Mouse (Mus musculus) limb, embryonic 10.5 days (tissue): ENCODE results near the gene Dse. TPM values are rescaled to one million over a fixed set of nuclear protein-coding genes. Genes with fewer than 3 reads are reported as not detected.

Experiments
- DNase-seq: peaks from one replicate; pipeline ENCODE4 v3.0.0-alpha.2; 2017; ENCODE audit warnings: low spot score
- H3K27ac ChIP-seq: fragments of 300-500 bp; sonication (generic); 2 replicates; pipeline ENCODE4 v1.5.1; 2016; ENCODE audit warnings: mild to moderate bottlenecking
- H3K27me3 ChIP-seq: fragments of 300-500 bp; sonication (generic); 2 replicates; pipeline ENCODE4 v1.6.1; 2016; ENCODE audit warnings: low read depth, mild to moderate bottlenecking; ENCODE audit not compliant: poor library complexity, severe bottlenecking
- H3K36me3 ChIP-seq: fragments of 300-500 bp; sonication (generic); 2 replicates; pipeline ENCODE4 v1.6.1; 2016; ENCODE audit warnings: mild to moderate bottlenecking, moderate library complexity
- H3K4me1 ChIP-seq: fragments of 300-500 bp; sonication (generic); 2 replicates; pipeline ENCODE4 v1.6.1; 2016
- H3K4me3 ChIP-seq: fragments of 300-500 bp; sonication (generic); 2 replicates; pipeline ENCODE4 v1.5.1; 2016; ENCODE audit warnings: mild to moderate bottlenecking, moderate library complexity
- H3K9me3 ChIP-seq: fragments of 300-500 bp; sonication (generic); replicated peaks from 2 replicates; pipeline ENCODE4 v1.6.1; 2016; ENCODE audit warnings: mild to moderate bottlenecking
- WGBS: fragments of 180-500 bp; shearing (Covaris S2); methylation state at CpG from one replicate; pipeline ENCODE4 v1.1.7; 2016; 5-methylcytosine and 5-hydroxymethylcytosine counted together
- polyA plus RNA-seq: library from polyadenylated mRNA; unstranded; fragments of >200 nt; fragmentation: Nextera tagmentation; extraction: Ambion mirVana; gene quantifications from 2 replicates; pipeline ENCODE4 v1.2.1, GENCODE M21; 2016

The Dse gene
- polyA plus RNA-seq, 1 experiment from 2014 or later = 35.2 TPM

GRCm38 (mm10) chr10:34194957-34195356 lies 12.6 kb downstream of the Dse start:
- Histone ChIP-seq H3K9me3 (no peaks in the 10 kb centered on the region), H3K4me3 (no peak overlapping the region), H3K27me3 (no peaks in the 10 kb centered on the region), H3K27ac (no peak overlapping the region), H3K4me1 (no peaks in the 10 kb centered on the region), H3K36me3 (peaks cover 14% of the 10 kb centered on the region)
- no peak for DNase-seq
- 83% methylated on average over 2 of the region's 2 CpGs for WGBS

DNA sequence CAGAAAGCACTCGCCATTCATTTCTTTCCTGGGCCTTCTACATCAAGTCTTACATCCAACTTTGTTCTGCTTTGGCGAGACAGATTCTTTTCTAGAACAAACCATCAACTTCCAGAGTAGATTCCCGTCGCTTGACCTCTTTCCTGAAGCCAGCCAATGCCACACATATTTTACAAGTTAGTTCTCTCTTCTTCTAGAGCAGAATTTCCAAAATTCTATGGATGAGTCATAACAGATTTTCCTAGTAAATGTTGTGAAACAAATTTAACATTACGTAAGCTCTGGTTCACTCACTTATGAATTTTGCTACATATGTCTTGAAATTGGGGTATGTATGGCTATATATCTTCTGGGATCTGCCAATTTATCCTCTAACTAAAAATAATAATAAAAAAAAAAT lies 13.0 kb downstream of the Dse start:
- Histone ChIP-seq H3K4me1 (no peaks in the 10 kb centered on the region), H3K9me3 (no peaks in the 10 kb centered on the region), H3K27me3 (no peaks in the 10 kb centered on the region), H3K4me3 (no peak overlapping the region), H3K36me3 (peaks cover 10% of the 10 kb centered on the region), H3K27ac (no peak overlapping the region)
- 94% methylated on average over 5 of the region's 5 CpGs for WGBS
- DNase-seq = no peak

GRCm38 (mm10) chr10:34186571-34187260 lies 20.8 kb downstream of the Dse start:
- WGBS = 78% methylated on average over 10 of the region's 10 CpGs
- Histone ChIP-seq H3K4me3 (no peak overlapping the region), H3K4me1 (peaks cover 25% of the 10 kb centered on the region), H3K27me3 (no peaks in the 10 kb centered on the region), H3K27ac (peak overlapping the region; percentile 68; the same call in 1 of the 2 replicates), H3K36me3 (peaks cover 17% of the 10 kb centered on the region), H3K9me3 (no peaks in the 10 kb centered on the region)
- DNase-seq = no peak

DNA sequence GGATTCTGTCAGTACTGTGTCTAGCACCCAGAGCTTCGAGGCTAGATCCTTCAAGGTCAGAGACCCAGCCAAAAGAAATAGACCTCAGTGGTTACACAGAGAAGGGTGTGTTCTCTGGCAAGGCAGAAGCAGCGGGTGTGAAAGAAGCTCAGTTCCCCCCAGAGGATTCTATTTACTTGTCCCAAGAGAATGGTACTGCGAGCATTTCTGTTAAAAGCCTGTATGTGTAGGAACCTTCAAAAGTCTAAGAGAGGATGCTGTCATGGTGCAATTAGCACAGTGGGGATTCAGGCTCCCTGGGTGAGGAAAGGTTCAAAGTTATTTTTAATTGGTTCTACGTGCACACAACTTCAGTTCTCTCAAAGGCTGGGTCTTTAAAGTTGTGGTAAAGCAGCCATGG lies 22.0 kb downstream of the Dse start:
- 64% methylated on average over 4 of the region's 4 CpGs for WGBS
- Histone ChIP-seq H3K9me3 (no peaks in the 10 kb centered on the region), H3K4me3 (no peak overlapping the region), H3K4me1 (peaks cover 25% of the 10 kb centered on the region), H3K27ac (0 out of 2 replicates have a peak overlapping the region, but pooled peaks have one; percentile 68), H3K27me3 (no peaks in the 10 kb centered on the region), H3K36me3 (peaks cover 17% of the 10 kb centered on the region)
- no peak for DNase-seq

DNA sequence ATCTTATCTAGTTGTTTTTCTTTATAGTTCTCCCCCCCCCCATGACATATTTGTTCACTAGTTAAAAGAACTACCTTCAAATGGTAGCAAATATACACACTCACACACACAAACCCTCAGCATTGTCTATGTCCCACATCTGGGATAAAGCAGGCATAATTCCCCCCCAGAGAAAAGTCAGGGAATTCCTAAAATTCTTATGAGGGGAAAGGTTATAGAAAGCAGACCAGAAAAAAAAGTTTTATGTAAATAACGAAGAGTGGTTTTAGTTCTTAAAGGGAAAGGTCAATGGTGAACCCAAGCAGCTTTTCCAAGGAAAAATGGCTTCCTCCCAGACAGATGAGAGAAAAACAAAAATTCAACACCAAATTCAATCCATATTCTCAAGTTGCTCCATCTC lies 22.6 kb downstream of the Dse start:
- H3K4me3 ChIP-seq = no peak overlapping the region
- H3K36me3 ChIP-seq = peaks cover 22% of the 10 kb centered on the region
- DNase-seq = no peak
- no peak overlapping the region for H3K27ac ChIP-seq
- no peaks in the 10 kb centered on the region for H3K9me3 ChIP-seq
- peaks cover 25% of the 10 kb centered on the region for H3K4me1 ChIP-seq
- WGBS = 59% methylated on average over 1 of the region's 1 CpGs
- no peaks in the 10 kb centered on the region for H3K27me3 ChIP-seq

DNA sequence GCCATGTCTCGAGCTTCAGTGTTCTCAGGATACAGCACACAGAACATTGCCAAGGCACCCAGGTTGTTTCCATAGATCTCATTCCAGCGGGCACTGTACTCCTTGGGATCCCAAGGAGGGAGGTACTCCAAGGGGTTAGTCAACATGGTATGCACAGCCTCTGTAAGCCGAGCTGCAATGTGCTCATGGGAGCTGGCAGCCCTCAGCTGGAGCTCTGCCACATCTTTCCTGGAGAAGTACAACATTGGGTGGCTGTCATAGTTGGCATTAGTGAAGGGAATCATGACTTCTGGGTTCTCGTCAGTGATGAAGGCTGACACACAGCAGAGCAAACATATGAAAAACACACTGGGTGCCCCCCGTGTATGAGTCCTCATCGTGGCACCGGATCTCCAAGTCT lies 23.8 kb downstream of the Dse start:
- WGBS = 95% methylated on average over 7 of the region's 7 CpGs
- no peak overlapping the region for H3K4me3 ChIP-seq
- no peaks in the 10 kb centered on the region for H3K9me3 ChIP-seq
- H3K4me1 ChIP-seq = peaks cover 25% of the 10 kb centered on the region
- peaks cover 27% of the 10 kb centered on the region for H3K36me3 ChIP-seq
- DNase-seq = no peak
- no peaks in the 10 kb centered on the region for H3K27me3 ChIP-seq
- H3K27ac ChIP-seq = no peak overlapping the region

DNA sequence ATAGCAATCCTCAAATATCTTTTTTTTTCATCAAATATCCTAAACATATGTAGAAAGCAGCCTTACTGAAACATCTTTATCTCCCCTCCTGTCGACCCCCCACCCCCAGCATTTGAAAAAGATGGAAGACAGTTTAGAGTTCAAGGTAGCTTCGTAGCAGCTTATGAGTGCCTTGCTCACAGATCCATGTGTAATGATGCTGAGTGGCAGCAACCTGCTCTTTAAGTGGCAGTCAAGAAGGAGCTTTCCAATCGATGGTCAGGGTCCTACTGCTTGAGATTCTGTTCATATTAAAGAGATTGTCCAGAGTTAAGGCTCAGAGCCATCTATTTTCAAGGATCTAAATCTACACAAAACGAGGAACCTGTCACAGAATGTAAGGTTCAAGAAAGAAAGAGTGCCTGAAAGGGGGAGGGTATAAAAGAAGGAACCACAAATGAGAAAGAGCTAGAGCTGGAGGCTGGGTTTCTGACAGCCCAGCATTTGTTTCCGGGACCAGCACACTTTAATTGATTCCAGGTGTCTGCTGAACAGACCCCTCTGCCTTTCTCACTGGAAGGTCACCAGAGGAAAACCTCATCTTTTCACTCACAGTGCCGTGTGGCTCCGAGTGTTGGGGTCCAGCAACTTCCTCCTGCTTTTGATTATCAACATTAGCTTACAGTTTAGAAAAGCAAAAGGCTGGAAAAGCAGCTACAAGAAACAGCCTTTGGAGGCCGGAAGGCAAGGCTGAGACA lies 31.5 kb downstream of the Dse start:
- peak; percentile 72 for DNase-seq
- no peaks in the 10 kb centered on the region for H3K27me3 ChIP-seq
- peaks cover 11% of the 10 kb centered on the region; the same call in 1 of the 2 replicates for H3K36me3 ChIP-seq
- H3K27ac ChIP-seq = peak overlapping the region; percentile 83
- H3K4me3 ChIP-seq = peak overlapping the region; percentile 17; the same call in 1 of the 2 replicates
- WGBS = 17% methylated on average over 8 of the region's 8 CpGs
- H3K9me3 ChIP-seq = no peaks in the 10 kb centered on the region
- H3K4me1 ChIP-seq = peaks cover 24% of the 10 kb centered on the region

DNA sequence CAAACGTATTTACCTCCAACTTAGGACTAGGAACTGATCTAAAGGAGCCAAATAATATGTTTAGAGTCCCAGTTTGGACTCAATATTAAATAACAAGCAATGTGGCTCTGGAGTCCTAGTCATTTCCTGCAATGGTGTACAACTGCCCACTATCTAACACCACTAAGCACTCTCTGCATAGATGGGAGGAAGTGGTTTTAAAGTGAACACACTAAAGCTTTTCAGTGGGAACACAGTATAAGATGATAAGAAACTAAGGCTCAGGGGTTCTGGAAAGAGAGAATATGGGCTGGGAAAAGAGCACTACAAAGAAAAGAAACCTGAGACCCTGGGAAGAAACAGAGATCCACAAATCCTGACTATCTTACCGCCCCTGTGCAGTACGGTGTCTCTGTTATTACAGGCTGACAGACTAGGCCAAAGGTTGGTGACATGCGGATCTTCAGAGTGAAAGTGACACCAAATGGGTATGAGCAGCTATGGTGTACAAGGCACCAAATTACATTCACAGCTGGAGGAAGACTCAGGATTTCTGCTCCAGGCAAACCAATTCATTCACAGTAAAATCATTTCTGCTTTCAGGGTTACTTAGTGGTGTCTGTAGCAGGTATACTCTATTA lies 34.7 kb downstream of the Dse start:
- Histone ChIP-seq H3K4me3 (no peak overlapping the region), H3K27ac (no peak overlapping the region), H3K4me1 (peaks cover 24% of the 10 kb centered on the region), H3K9me3 (no peaks in the 10 kb centered on the region), H3K36me3 (no peaks in the 10 kb centered on the region), H3K27me3 (no peaks in the 10 kb centered on the region)
- no peak for DNase-seq
- WGBS = 68% methylated on average over 4 of the region's 4 CpGs

DNA sequence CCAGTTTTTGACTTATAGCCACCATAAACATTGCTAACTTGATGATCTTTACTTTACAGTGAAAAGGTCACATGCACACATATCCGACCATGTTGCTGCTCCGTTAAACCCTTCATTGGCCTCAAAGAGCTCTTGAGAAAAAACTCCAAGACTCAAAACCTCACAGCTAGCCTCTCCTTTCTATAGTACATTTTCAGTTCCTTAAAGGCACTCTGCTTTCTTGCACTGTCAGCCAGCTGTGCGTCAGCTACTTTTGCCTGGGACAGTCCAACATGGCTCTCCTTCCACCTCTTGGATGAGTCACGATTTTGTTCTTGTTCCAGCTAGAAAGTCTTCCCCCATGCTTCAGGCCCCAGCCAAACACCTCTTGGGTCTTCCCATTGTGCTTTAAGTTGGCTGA lies 35.9 kb downstream of the Dse start:
- Histone ChIP-seq H3K9me3 (no peaks in the 10 kb centered on the region), H3K36me3 (no peaks in the 10 kb centered on the region; the same call in 1 of the 2 replicates), H3K4me3 (no peak overlapping the region), H3K4me1 (peaks cover 14% of the 10 kb centered on the region), H3K27ac (no peak overlapping the region), H3K27me3 (no peaks in the 10 kb centered on the region)
- DNase-seq = no peak
- 93% methylated on average over 4 of the region's 4 CpGs for WGBS

DNA sequence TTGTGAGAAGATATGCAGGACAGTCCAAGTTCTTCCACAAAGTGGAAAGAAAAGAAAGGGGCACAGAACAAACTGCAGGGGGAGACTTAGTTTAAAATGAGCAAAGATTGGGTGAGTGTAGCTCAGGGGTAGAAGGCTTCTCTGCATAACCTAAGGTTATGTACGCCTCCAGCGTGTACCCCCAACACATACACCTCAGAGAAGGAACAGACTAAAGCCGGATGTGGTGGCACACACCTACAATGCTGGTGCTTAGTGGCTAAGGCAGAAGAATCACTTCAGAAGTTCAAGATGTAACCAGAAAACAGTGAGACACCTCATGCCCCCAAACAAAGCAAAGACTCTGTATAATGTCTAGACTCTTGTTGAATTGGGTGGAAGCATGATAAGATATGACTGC lies 36.3 kb downstream of the Dse start:
- 95% methylated on average over 3 of the region's 3 CpGs for WGBS

DNA sequence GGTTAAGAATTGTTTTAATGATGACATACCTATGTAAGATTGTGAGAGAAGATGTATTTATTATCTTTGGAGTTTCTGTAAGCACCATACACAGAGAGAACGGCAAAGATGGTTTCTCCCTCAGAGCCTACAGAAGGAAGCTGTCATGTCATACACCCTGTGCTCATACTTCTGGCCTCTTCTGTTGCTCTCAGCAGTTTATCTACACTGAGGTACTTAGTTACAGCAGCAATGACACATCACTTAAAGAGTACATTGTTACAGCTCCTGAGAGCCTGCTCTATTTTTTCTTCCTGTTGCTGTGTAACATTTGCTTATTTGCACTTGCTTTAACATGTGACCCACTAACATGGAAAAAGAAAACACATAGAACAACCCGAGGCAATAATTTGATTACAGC lies 40.5 kb downstream of the Dse start:
- WGBS = 91% methylated on average over 2 of the region's 2 CpGs
- no peak for DNase-seq
- no peak overlapping the region for H3K27ac ChIP-seq
- peaks cover 13% of the 10 kb centered on the region for H3K36me3 ChIP-seq
- no peaks in the 10 kb centered on the region for H3K4me1 ChIP-seq
- H3K27me3 ChIP-seq = no peaks in the 10 kb centered on the region
- no peaks in the 10 kb centered on the region for H3K9me3 ChIP-seq
- no peak overlapping the region for H3K4me3 ChIP-seq

More for the DNA sequence above, 36.3 kb downstream of the Dse start:
- Histone ChIP-seq H3K36me3 (no peaks in the 10 kb centered on the region; the same call in 1 of the 2 replicates), H3K4me3 (no peak overlapping the region), H3K27ac (no peak overlapping the region), H3K27me3 (no peaks in the 10 kb centered on the region), H3K9me3 (no peaks in the 10 kb centered on the region), H3K4me1 (peaks cover 12% of the 10 kb centered on the region)
- DNase-seq = no peak

DNA sequence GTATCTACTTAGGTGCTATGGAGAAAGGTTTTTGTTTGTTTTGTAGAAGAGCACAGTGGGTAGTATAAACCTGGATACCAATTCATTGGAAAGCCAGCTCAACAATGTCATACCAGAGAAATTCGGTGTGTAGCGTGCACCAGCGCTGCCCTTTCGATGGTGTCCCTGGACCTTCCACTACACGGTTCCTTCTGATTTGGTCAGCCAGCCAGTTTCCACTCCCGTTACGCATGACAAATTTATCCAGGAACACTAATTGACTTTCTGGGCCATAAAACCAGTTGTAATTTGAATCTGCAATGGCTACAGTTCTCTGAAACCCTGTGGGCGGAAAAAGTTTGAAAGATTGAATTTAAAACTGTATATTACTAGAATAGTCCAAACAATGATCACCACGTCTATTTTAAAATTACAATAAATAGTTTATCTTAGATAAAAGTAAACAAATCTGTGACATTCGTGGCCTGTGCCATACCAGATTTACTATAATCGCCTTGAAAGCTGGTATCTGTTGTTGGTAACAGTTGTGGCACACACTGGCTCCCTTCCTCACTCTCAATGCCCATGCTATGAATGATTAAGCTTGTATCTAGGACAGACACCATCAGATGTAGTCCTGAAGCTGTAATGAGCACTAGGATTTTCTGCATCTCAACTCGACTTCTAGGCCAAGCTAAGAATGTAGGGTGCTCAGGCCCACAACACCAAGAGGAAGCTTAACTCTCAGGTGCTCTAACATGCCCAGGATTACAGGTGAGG lies 51.5 kb downstream of the Dse start:
- 83% methylated on average over 12 of the region's 12 CpGs for WGBS

More for the DNA sequence above, 51.5 kb downstream of the Dse start:
- no peak for DNase-seq
- no peaks in the 10 kb centered on the region for H3K27me3 ChIP-seq
- H3K27ac ChIP-seq = peak overlapping the region; percentile 25; the same call in 1 of the 2 replicates
- no peaks in the 10 kb centered on the region for H3K9me3 ChIP-seq
- 0 out of 2 replicates have a peak, but pooled peaks cover under 1% of the 10 kb centered on the region for H3K4me1 ChIP-seq
- no peak overlapping the region for H3K4me3 ChIP-seq
- H3K36me3 ChIP-seq = peaks cover 54% of the 10 kb centered on the region
